Mouse (Mus musculus) stomach, adult 2 months (tissue): Measurements from ENCODE around the gene Astn2. TPM values are rescaled to one million over a fixed set of nuclear protein-coding genes. Genes with fewer than 3 reads are reported as not detected.

ENCODE experiments used
- polyA plus RNA-seq: library from polyadenylated mRNA; depleted of rRNA; stranded (reverse); fragments of >200 nt; gene quantifications from 2 replicates; pipeline ENCODE4 v1.2.3, GENCODE M21; 2012; rRNA removed

The Astn2 gene
- 0.23 and 0.36 TPM in 2 replicates for polyA plus RNA-seq

DNA sequence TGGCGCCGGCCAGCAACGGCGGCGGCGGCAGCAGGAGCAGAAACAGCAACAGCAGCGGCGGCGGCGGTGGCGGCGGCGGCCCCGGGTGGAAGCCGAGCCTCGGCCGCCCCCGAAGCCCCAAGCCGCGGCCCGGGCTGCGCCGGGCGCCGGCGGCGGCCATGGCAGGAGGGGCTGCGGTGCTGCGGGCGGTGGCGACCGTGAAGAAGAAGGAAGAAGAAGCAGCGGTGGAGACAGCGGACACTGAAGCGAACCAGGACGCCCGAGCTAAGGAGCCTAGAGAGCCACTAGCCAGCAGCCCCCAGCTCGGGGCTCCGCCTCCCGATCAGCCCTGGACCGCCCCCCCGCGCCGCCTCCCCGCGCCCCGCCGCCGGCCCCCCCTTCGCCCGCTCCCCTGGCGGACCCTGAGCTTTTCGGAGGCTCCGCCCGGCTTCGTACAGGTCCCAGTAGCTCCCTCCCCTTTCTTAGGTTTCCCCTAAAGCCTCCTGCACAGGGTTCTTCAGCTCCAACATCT, at the start of gene Astn2:
Gene Astn2 (minus strand): TSS at position 411 of the 511 bp plus-strand sequence.

DNA sequence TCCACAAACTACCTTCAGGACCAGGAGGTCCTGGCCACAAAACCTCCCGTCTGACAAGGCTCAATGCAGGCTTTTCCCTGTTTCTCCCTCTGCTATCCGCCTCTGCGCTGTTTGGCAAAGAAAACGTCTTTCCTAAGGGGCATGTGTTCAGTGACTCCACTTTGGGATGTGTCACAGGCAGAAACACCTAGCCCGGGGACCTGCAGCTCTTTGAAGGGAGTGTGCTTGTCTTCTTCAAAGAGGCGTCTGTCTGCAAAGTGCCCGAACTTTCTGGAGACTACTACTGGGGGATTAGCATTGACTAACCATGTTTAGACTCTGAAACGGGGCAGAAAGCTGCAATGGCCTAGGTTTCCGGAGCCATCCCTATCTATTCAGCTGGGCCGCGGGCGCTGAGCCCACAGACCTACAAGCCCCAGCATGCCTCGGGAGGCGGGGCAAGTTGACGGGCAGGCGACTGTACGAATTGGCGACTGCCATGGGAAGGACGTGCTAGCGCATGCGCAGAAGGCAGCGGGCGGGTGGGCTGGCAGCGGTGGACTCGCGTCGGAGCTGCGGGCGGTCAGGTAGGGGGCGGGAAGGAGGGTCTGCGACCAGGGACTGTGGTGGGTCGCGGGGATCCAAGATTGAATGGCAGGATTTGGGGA, 799.8 kb downstream of the Astn2 start, which contains the start of gene Trim32:
Gene Trim32 (plus strand): TSS at position 483 of the 647 bp plus-strand sequence.

